Mouse (Mus musculus) cerebellum, adult 2 months (tissue): ENCODE measurements around the gene Mob3b. TPM values are rescaled to one million over a fixed set of nuclear protein-coding genes. Genes with fewer than 3 reads are reported as not detected.
"Not testable (repeated sequence)": the region's sequence is repeated elsewhere in the genome, so short reads cannot be mapped to it uniquely, and the experiment has no call there.

Experiments
- DNase-seq, 2 experiments: peaks; one replicate each; pipeline ENCODE4 v3.0.0; 2021
- H3K27ac ChIP-seq: fragments of 200-500 bp; 2 replicates; pipeline ENCODE4 v1.5.1; 2012; ENCODE audit warnings: low read length, control low read depth, inconsistent platforms; ENCODE audit not compliant: insufficient read depth
- H3K27me3 ChIP-seq: fragments of 200-500 bp; 2 replicates; pipeline ENCODE4 v1.6.1; 2012; ENCODE audit warnings: inconsistent platforms, mild to moderate bottlenecking, low read length, moderate library complexity; ENCODE audit not compliant: control insufficient read depth, insufficient read depth
- H3K4me1 ChIP-seq: fragments of 200-500 bp; 2 replicates; pipeline ENCODE4 v1.6.1; 2011; ENCODE audit warnings: low read length; ENCODE audit not compliant: control insufficient read depth, insufficient read depth
- H3K4me3 ChIP-seq: fragments of 200-500 bp; replicated peaks from 2 replicates; pipeline ENCODE3; 2011; ENCODE audit warnings: mild to moderate bottlenecking, low read depth, low read length, control low read depth; ENCODE audit not compliant: insufficient read depth
- CTCF ChIP-seq: fragments of 200-500 bp; IDR thresholded peaks from 2 replicates; pipeline ENCODE4 v1.5.1; 2011; ENCODE audit warnings: low read depth, mild to moderate bottlenecking, control low read depth, low read length, moderate library complexity, borderline replicate concordance; ENCODE audit not compliant: insufficient read depth
- POLR2A ChIP-seq: fragments of 200-500 bp; IDR thresholded peaks from 2 replicates; pipeline ENCODE4 v1.6.1; 2011; ENCODE audit warnings: low read length, control low read depth, borderline replicate concordance; ENCODE audit not compliant: insufficient read depth
- WGBS: fragments of 180-500 bp; shearing (Covaris S2); methylation state at CpG from one replicate; pipeline ENCODE4 v1.1.7; 2018; 5-methylcytosine and 5-hydroxymethylcytosine counted together
- polyA plus RNA-seq: library from polyadenylated mRNA; depleted of rRNA; stranded (reverse); fragments of >200 nt; gene quantifications from 2 replicates; pipeline ENCODE4 v1.2.3, GENCODE M21; 2012

Gene Mob3b
- polyA plus RNA-seq, 1 experiment = 9.5 TPM

DNA sequence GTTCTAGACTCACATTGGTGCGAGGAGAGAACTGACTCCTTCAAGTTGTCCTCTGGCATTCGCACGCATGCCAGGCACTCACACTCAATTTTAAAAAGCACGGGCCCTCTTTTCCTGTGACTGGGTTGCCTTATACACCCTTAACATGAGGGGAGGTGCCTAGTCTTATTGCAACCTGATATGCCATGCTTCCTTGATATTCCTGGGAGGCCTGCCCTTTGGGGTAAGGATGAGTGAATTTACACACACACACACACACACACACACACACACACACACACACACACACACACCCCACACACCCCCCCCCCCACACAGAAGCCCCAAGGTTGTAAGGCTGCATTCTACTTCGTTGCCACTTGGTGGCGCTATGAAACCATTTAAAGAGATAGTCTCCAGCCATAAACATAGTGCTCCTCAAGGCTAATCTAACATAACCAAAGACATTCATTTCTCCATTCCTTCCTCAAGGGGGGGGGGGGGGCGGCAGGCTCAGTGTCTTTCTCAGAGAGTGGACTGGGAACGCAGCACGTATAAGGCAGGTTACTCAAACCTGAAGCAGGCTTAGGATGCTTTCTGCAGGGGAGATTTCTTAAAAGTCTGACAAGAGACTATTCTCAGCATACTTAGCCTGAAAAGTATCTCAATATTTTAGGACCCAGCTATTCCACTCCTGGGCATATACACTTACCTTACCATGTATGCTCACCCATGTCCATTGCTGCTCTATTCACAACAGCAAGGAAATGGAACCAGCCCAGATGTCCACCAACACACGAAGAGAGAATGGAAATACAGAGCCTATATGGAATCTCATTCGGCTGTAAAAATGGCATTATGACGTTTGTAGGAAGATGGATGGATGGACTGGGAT is 198.9 kb downstream of the Mob3b start:
- Histone ChIP-seq H3K27me3 (no peaks in the 10 kb centered on the region), H3K27ac (no peak overlapping the region), H3K4me3 (no peak overlapping the region), H3K4me1 (no peaks in the 10 kb centered on the region)
- peak; percentile 39 to 44 for DNase-seq
- TF ChIP-seq POLR2A (no peak), CTCF (peak; percentile 50; the same call in 1 of the 2 replicates)
- WGBS = 39% methylated on average over 12 of the region's 12 CpGs

DNA sequence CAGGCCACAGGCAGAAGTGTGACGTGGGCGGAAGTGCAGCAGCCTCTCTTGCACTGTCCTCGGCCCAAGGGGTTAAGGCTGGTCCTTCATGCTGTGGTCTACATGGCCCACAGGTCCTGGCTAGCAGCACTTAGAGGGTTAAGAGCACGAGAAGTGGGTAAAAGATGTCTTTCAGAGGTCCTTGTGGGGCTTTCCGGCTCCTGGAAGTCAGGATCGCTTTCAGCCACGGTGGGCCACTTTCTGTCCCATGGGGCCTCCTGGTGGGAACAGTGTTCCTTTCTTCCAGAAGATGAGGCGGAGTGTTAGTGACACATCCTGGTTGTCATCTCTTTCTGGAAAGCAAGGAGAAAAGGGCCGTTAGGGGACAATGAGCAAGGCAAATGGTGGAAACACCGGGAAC is 203.6 kb downstream of the Mob3b start:
- TF ChIP-seq CTCF (no peak), POLR2A (no peak)
- Histone ChIP-seq H3K4me3 (no peak overlapping the region), H3K4me1 (no peaks in the 10 kb centered on the region), H3K27ac (no peak overlapping the region), H3K27me3 (no peaks in the 10 kb centered on the region)
- DNase-seq = no peak
- WGBS = 82% methylated on average over 10 of the region's 10 CpGs

DNA sequence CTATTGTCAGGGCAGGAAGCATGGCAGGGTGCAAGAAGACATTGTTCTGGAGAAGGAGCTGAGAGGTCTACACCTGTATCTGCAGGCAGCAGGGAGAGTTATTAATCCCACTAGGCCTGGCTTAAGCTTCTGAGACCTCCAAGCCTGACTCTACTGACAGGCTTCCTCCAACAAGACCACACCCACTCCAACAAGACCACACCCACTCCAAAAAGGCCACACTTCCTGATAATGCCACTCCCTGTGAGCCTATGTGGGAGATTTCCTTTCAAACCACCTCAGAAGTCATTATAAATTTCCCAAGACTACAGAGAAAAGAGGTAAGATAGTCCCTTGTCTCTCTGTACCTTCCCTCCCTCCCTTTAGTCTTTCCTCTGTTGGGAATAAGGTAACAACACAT is 210.1 kb downstream of the Mob3b start:
- Histone ChIP-seq H3K4me3 (no peak overlapping the region), H3K27ac (no peak overlapping the region), H3K4me1 (no peaks in the 10 kb centered on the region), H3K27me3 (no peaks in the 10 kb centered on the region)
- TF ChIP-seq CTCF (no peak), POLR2A (no peak)
- no peak for DNase-seq

DNA sequence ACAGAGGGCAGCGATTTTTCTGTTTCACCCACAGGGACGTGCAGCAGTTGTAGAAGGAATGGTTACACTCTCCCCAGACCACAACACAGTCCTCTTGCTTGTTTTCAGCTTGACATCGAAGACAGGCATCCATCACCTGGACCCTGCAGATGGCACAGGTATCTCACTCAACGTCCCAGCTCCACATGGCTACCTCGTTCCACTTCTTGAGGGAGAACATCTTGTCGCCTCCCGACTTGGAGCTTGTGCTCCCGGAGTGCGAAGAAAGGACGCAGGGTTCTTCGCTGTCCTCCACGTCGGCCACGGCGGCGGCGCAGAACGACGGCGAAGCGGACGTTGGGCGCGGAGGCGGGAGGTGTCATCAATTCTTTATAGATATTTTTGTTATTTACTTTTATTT is 216.2 kb downstream of the Mob3b start:
- Histone ChIP-seq H3K4me3 (no peak overlapping the region), H3K27ac (no peak overlapping the region), H3K4me1 (no peaks in the 10 kb centered on the region), H3K27me3 (no peaks in the 10 kb centered on the region)
- no peak for DNase-seq
- TF ChIP-seq CTCF (no peak), POLR2A (no peak)
- WGBS = 93% methylated on average over 25 of the region's 25 CpGs

DNA sequence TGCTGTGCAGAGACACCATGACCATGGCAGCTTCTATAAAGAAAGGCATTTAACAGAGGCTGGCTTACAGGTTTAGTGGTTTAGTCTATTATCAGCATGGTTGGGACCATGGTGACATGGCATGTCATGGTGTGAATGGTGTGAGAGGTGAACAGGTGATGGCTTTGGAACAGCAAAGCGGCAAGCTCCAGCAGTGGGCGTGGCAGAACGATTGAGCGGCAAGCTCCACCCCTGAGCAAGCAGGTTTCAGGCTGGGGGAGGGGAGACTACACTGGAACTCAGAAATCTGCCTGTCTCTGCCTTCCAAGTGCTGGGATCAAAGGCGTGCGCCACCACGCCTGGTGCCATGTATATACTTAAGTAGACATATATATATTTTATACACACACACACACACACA is 228.9 kb downstream of the Mob3b start:
- DNase-seq, H3K4me1 ChIP-seq, H3K4me3 ChIP-seq, H3K27ac ChIP-seq, H3K27me3 ChIP-seq: not testable (repeated sequence)
- 85% methylated on average over 7 of the region's 7 CpGs for WGBS

DNA sequence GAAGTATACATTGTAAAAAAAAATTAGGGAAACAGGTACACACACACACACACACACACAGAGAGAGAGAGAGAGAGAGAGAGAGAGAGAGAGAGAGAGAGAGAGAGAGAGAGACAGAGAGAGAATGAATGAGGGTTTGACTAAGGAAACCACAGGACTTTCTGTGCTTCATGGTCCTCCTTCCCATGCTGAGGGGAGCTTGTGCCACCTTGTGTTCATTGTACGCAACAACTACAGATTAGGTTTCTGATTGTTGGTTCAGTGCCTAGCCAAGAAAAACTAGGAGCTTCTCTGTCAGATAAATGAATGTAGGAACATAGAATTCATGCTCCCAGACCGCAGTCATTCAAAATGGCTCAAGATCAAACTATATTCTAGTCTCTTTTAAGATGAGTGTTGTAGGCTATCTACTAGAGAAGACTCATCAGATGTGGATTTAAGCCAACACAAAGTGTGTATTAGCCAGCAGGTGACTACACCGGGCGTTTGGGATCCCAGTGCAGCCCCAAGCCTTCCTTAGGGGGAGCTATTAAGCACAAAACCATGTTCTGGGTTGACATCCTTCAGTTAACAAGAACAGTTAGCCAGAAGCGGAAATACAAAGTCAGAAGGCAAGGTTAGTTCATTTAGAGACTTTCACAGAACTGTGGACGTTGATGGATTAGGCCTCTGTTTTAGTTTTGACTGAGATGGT is 235.0 kb downstream of the Mob3b start:
- TF ChIP-seq CTCF (peak; percentile 84), POLR2A (no peak)
- H3K27ac ChIP-seq = no peak overlapping the region
- H3K4me3 ChIP-seq = no peak overlapping the region
- H3K27me3 ChIP-seq = no peaks in the 10 kb centered on the region
- WGBS = 49% methylated on average over 6 of the region's 6 CpGs
- DNase-seq = peak; percentile 41 to 52
- H3K4me1 ChIP-seq = no peaks in the 10 kb centered on the region

DNA sequence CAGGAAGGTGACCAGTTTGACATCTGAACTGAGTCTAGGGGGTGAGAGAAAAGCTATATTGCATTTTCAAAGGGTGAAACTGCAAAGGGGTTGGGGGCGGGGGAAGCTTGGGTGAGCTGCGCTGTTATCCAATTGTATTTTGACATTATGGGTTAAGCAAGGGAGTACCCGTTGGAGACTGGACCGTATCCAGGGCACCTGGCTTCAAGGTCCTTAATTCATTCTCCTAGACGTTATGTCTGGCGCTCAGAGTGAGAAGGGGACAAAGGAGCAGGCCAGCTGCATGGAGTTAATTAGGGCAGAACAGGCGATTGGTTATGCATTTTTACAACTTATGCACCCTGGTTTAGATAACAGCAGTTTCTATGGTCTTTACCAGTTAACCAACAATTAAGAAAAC is 239.9 kb downstream of the Mob3b start:
- Histone ChIP-seq H3K4me1 (no peaks in the 10 kb centered on the region), H3K4me3 (no peak overlapping the region), H3K27me3 (no peaks in the 10 kb centered on the region), H3K27ac (no peak overlapping the region)
- DNase-seq = no peak
- TF ChIP-seq POLR2A = no peak
- no peak for TF ChIP-seq CTCF
- WGBS = 44% methylated on average over 7 of the region's 7 CpGs

DNA sequence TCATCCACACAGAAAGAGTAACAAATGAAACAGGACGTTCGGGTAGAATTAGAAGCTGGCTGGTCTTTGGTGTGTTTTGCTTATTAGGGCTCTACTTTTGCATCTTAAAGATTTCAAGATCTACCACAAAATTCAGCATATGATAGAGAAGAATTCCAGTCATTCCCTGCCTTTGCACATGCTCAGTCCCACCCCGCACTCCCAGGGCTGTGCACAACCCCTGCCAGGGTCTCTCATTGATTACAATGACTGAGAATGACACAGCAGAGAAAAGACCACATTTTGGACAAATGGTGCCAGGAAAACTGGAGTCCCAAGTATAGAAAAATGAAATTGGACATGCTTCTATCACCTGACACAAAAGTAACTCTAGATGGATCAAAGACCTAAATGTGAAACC is 245.1 kb downstream of the Mob3b start:
- no peaks in the 10 kb centered on the region for H3K4me1 ChIP-seq
- no peaks in the 10 kb centered on the region for H3K27me3 ChIP-seq
- 76% methylated on average over 3 of the region's 3 CpGs for WGBS
- TF ChIP-seq POLR2A = no peak
- no peak for TF ChIP-seq CTCF
- no peak overlapping the region for H3K4me3 ChIP-seq
- no peak for DNase-seq
- no peak overlapping the region for H3K27ac ChIP-seq
